Mouse (Mus musculus) cerebellum, adult 2 months (tissue): ENCODE measurements around the gene Mpzl1. TPM values are rescaled to one million over a fixed set of nuclear protein-coding genes. Genes with fewer than 3 reads are reported as not detected.

Experiments
- DNase-seq, 2 experiments: peaks; one replicate each; pipeline ENCODE4 v3.0.0; 2021
- H3K27ac ChIP-seq: fragments of 200-500 bp; 2 replicates; pipeline ENCODE4 v1.5.1; 2012; ENCODE audit warnings: low read length, control low read depth, inconsistent platforms; ENCODE audit not compliant: insufficient read depth
- H3K27me3 ChIP-seq: fragments of 200-500 bp; 2 replicates; pipeline ENCODE4 v1.6.1; 2012; ENCODE audit warnings: inconsistent platforms, mild to moderate bottlenecking, low read length, moderate library complexity; ENCODE audit not compliant: control insufficient read depth, insufficient read depth
- H3K4me1 ChIP-seq: fragments of 200-500 bp; 2 replicates; pipeline ENCODE4 v1.6.1; 2011; ENCODE audit warnings: low read length; ENCODE audit not compliant: control insufficient read depth, insufficient read depth
- H3K4me3 ChIP-seq: fragments of 200-500 bp; replicated peaks from 2 replicates; pipeline ENCODE3; 2011; ENCODE audit warnings: mild to moderate bottlenecking, low read depth, low read length, control low read depth; ENCODE audit not compliant: insufficient read depth
- CTCF ChIP-seq: fragments of 200-500 bp; IDR thresholded peaks from 2 replicates; pipeline ENCODE4 v1.5.1; 2011; ENCODE audit warnings: low read depth, mild to moderate bottlenecking, control low read depth, low read length, moderate library complexity, borderline replicate concordance; ENCODE audit not compliant: insufficient read depth
- POLR2A ChIP-seq: fragments of 200-500 bp; IDR thresholded peaks from 2 replicates; pipeline ENCODE4 v1.6.1; 2011; ENCODE audit warnings: low read length, control low read depth, borderline replicate concordance; ENCODE audit not compliant: insufficient read depth
- WGBS: fragments of 180-500 bp; shearing (Covaris S2); methylation state at CpG from one replicate; pipeline ENCODE4 v1.1.7; 2018; 5-methylcytosine and 5-hydroxymethylcytosine counted together
- polyA plus RNA-seq: library from polyadenylated mRNA; depleted of rRNA; stranded (reverse); fragments of >200 nt; gene quantifications from 2 replicates; pipeline ENCODE4 v1.2.3, GENCODE M21; 2012

The Mpzl1 gene
- polyA plus RNA-seq, 1 experiment = 57.0 TPM

GRCm38 (mm10) chr1:165618201-165618624 lies 16.1 kb downstream of the Mpzl1 start:
- H3K4me3 ChIP-seq = no peak overlapping the region
- no peak for TF ChIP-seq CTCF
- no peak for TF ChIP-seq POLR2A
- H3K27me3 ChIP-seq = no peaks in the 10 kb centered on the region
- peaks cover 3% of the 10 kb centered on the region for H3K4me1 ChIP-seq
- 52% methylated on average over 9 of the region's 9 CpGs for WGBS
- peak; percentile 44 to 65 for DNase-seq
- peak overlapping the region; percentile 56; the same call in 1 of the 2 replicates for H3K27ac ChIP-seq

- no peaks in the 10 kb centered on the region for H3K27me3 ChIP-seq
- peaks cover 3% of the 10 kb centered on the region for H3K4me1 ChIP-seq
- TF ChIP-seq POLR2A (no peak), CTCF (no peak)
- no peak overlapping the region for H3K27ac ChIP-seq
- no peak overlapping the region for H3K4me3 ChIP-seq
- no peak for DNase-seq
- 50% methylated on average over 15 of the region's 15 CpGs for WGBS
Measured at GRCm38 (mm10) chr1:165617166-165617891, 17.0 kb downstream of the Mpzl1 start.

- no peaks in the 10 kb centered on the region for H3K27me3 ChIP-seq
- no peak for DNase-seq
- H3K4me3 ChIP-seq = no peak overlapping the region
- WGBS = 65% methylated on average over 7 of the region's 7 CpGs
- no peak for TF ChIP-seq CTCF
- no peak for TF ChIP-seq POLR2A
- H3K4me1 ChIP-seq = peaks cover 3% of the 10 kb centered on the region
- no peak overlapping the region for H3K27ac ChIP-seq
Measured at GRCm38 (mm10) chr1:165616652-165617051, 17.7 kb downstream of the Mpzl1 start.

GRCm38 (mm10) chr1:165614793-165615192 lies 19.5 kb downstream of the Mpzl1 start:
- Histone ChIP-seq H3K27ac (no peak overlapping the region), H3K4me1 (peaks cover 3% of the 10 kb centered on the region), H3K27me3 (no peaks in the 10 kb centered on the region), H3K4me3 (no peak overlapping the region)
- 91% methylated on average over 3 of the region's 3 CpGs for WGBS
- TF ChIP-seq POLR2A = no peak
- TF ChIP-seq CTCF = no peak
- no peak for DNase-seq

GRCm38 (mm10) chr1:165613926-165614325 lies 20.4 kb downstream of the Mpzl1 start:
- peaks cover 3% of the 10 kb centered on the region for H3K4me1 ChIP-seq
- no peak for DNase-seq
- H3K27ac ChIP-seq = no peak overlapping the region
- TF ChIP-seq POLR2A (no peak), CTCF (no peak)
- H3K4me3 ChIP-seq = no peak overlapping the region
- WGBS = 86% methylated on average over 4 of the region's 4 CpGs
- no peaks in the 10 kb centered on the region for H3K27me3 ChIP-seq

- TF ChIP-seq POLR2A = no peak
- TF ChIP-seq CTCF = no peak
- no peak overlapping the region for H3K27ac ChIP-seq
Measured at GRCm38 (mm10) chr1:165612714-165613113, 21.6 kb downstream of the Mpzl1 start.

GRCm38 (mm10) chr1:165610321-165610999 lies 23.9 kb downstream of the Mpzl1 start:
- H3K4me3 ChIP-seq = no peak overlapping the region
- H3K27ac ChIP-seq = peak overlapping the region; percentile 4; the same call in 1 of the 2 replicates
- H3K4me1 ChIP-seq = no peaks in the 10 kb centered on the region
- TF ChIP-seq CTCF (no peak), POLR2A (no peak)
- H3K27me3 ChIP-seq = no peaks in the 10 kb centered on the region
- no peak for DNase-seq
- 52% methylated on average over 9 of the region's 9 CpGs for WGBS

More at GRCm38 (mm10) chr1:165612714-165613113, 21.6 kb downstream of the Mpzl1 start:
- Histone ChIP-seq H3K27me3 (no peaks in the 10 kb centered on the region), H3K4me3 (no peak overlapping the region), H3K4me1 (no peaks in the 10 kb centered on the region)
- WGBS = 36% methylated on average over 5 of the region's 5 CpGs
- no peak for DNase-seq
